ENCODE assay signal across 8 mouse cellular contexts in genomic region chr7:93079785-93080730, GRCm38 (mm10). TPM values are rescaled to one million over a fixed set of nuclear protein-coding genes. Genes with fewer than 3 reads are reported as not detected.
A peak's percentile ranks its signal among the peaks of the same experiment; 100 is the strongest.
DNase-seq lines count a peak whose midpoint lies in the region; ATAC-seq lines count a peak whose summit lies in the region.
"Had no signal": no experiment of that assay in that cellular context is flagged by ENCODE, and none has a peak within 500 bp of the region (broad histone marks: within the 10 kb centered on the region; RNA-seq: fewer than 3 reads in every experiment).

TSS of gene Fam181b (plus strand) at chr7:93079865.

- peak within 1 kb of the TSS; percentile 88 for H3K27ac ChIP-seq in embryonic facial prominence, embryonic 10.5 days (replicated peaks)
- H3K27ac ChIP-seq in limb, embryonic 11.5 days (replicated peaks; ENCODE audit: low read depth, low read length) = peak within 1 kb of the TSS; percentile 75
- H3K27ac ChIP-seq in midbrain, embryonic 11.5 days (ENCODE audit: low read depth, low read length) = peak within 1 kb of the TSS; percentile 91
- peak within 1 kb of the TSS; percentile 38 for H3K27ac ChIP-seq in stomach, embryonic 15.5 days
- H3K27ac ChIP-seq: macrophage had no signal

- peak within 1 kb of the TSS; percentile 88 for H3K9ac ChIP-seq in limb, embryonic 11.5 days (ENCODE audit: low read length)
- H3K9ac ChIP-seq in midbrain, embryonic 11.5 days (ENCODE audit: low read length) = peak within 1 kb of the TSS; percentile 97
- H3K9ac ChIP-seq in stomach, embryonic 15.5 days = peak within 1 kb of the TSS; percentile 30

- peak within 1 kb of the TSS; percentile 77 for H3K4me2 ChIP-seq in limb, embryonic 11.5 days (ENCODE audit: low read depth, severe bottlenecking)
- H3K4me2 ChIP-seq in midbrain, embryonic 11.5 days = peak within 1 kb of the TSS; percentile 54
- peak within 1 kb of the TSS; percentile 93 for H3K4me2 ChIP-seq in stomach, embryonic 15.5 days

- WGBS in embryonic facial prominence, embryonic 10.5 days = under 1% methylated on average over 96 of the region's 96 CpGs
- WGBS in limb, embryonic 11.5 days = under 1% methylated on average over 89 of the region's 96 CpGs
- WGBS in midbrain, embryonic 11.5 days = 0% methylated on average over 80 of the region's 96 CpGs
- WGBS in stomach, embryonic 15.5 days = under 1% methylated on average over 96 of the region's 96 CpGs

- peaks cover 36% of the 10 kb centered on the region for H3K27me3 ChIP-seq in embryonic facial prominence, embryonic 10.5 days (replicated peaks; ENCODE audit: low read depth, poor library complexity, severe bottlenecking)
- H3K27me3 ChIP-seq in limb, embryonic 11.5 days (ENCODE audit: control insufficient read depth, insufficient read depth, low read length) = no peaks in the 10 kb centered on the region
- no peaks in the 10 kb centered on the region for H3K27me3 ChIP-seq in midbrain, embryonic 11.5 days (ENCODE audit: control insufficient read depth, insufficient read depth, low read length)
- H3K27me3 ChIP-seq in stomach, embryonic 15.5 days (replicated peaks) = no peaks in the 10 kb centered on the region

- peaks cover 44% of the 10 kb centered on the region for H3K4me1 ChIP-seq in embryonic facial prominence, embryonic 10.5 days
- peaks cover 5% of the 10 kb centered on the region; the same call in 1 of the 2 replicates for H3K4me1 ChIP-seq in limb, embryonic 11.5 days (ENCODE audit: control insufficient read depth, insufficient read depth, low read length)
- H3K4me1 ChIP-seq in midbrain, embryonic 11.5 days (ENCODE audit: control insufficient read depth, insufficient read depth, low read length) = peaks cover 46% of the 10 kb centered on the region
- H3K4me1 ChIP-seq in stomach, embryonic 15.5 days = no peaks in the 10 kb centered on the region

- H3K4me3 ChIP-seq in embryonic facial prominence, embryonic 10.5 days = peak within 1 kb of the TSS; percentile 64
- peak within 1 kb of the TSS; percentile 85 for H3K4me3 ChIP-seq in limb, embryonic 11.5 days (ENCODE audit: low read depth, low read length)
- H3K4me3 ChIP-seq in midbrain, embryonic 11.5 days (ENCODE audit: low read depth, low read length) = peak within 1 kb of the TSS; percentile 76
- H3K4me3 ChIP-seq in stomach, embryonic 15.5 days (replicated peaks) = peak within 1 kb of the TSS; percentile 63

- peak; percentile 88 for DNase-seq in brain, adult 2 months (ENCODE audit: low read depth, low spot score)
- DNase-seq in embryonic facial prominence, embryonic 10.5 days (ENCODE audit: low spot score) = peak; percentile 92
- peak; percentile 72 to 82 for DNase-seq in heart, adult 18-20 months
- DNase-seq in kidney, adult 9 months = peak; percentile 11
- DNase-seq in limb, embryonic 11.5 days (ENCODE audit: low spot score) = peak; percentile 92
- peak; percentile 99 for DNase-seq in midbrain, embryonic 11.5 days (ENCODE audit: low spot score, missing footprints)

- no peaks in the 10 kb centered on the region for H3K36me3 ChIP-seq in embryonic facial prominence, embryonic 10.5 days (replicated peaks)
- H3K36me3 ChIP-seq in limb, embryonic 11.5 days (ENCODE audit: control insufficient read depth, insufficient read depth, low read length) = no peaks in the 10 kb centered on the region
- H3K36me3 ChIP-seq in midbrain, embryonic 11.5 days (ENCODE audit: control insufficient read depth, insufficient read depth, low read length) = no peaks in the 10 kb centered on the region
- H3K36me3 ChIP-seq in stomach, embryonic 15.5 days = no peaks in the 10 kb centered on the region

- ATAC-seq in limb, embryonic 11.5 days (ENCODE audit: insufficient number of reproducible peaks, low FRiP score, low TSS enrichment, low read depth) = peak; percentile 97
- ATAC-seq in midbrain, embryonic 11.5 days (ENCODE audit: low FRiP score) = peak; percentile 95
- peak; percentile 95 for ATAC-seq in stomach, embryonic 15.5 days (ENCODE audit: insufficient read depth, low FRiP score, low read depth)

- no peaks in the 10 kb centered on the region for H3K9me3 ChIP-seq in embryonic facial prominence, embryonic 10.5 days
- H3K9me3 ChIP-seq in limb, embryonic 11.5 days (ENCODE audit: control insufficient read depth, low read length) = no peaks in the 10 kb centered on the region
- H3K9me3 ChIP-seq in midbrain, embryonic 11.5 days (ENCODE audit: control insufficient read depth, low read length) = no peaks in the 10 kb centered on the region
- no peaks in the 10 kb centered on the region for H3K9me3 ChIP-seq in stomach, embryonic 15.5 days

RNA-seq across cellular contexts. Expression of gene Fam181b, which starts in this region (rescaled TPM):
- polyA plus RNA-seq in embryonic facial prominence, embryonic 10.5 days (2016; fragmentation: Nextera tagmentation; extraction: Ambion mirVana) = 7.2 and 11.4 TPM in 2 replicates
- total RNA-seq in heart, adult 18-20 months (2021) = 1 to 10 TPM; 2.9 to 4.1 TPM
- polyA plus RNA-seq in limb, embryonic 11.5 days (2014; fragmentation: Nextera tagmentation; extraction: Ambion mirVana) = 28.6 and 38.6 TPM in 2 replicates
- 53.7 and 66.6 TPM in 2 replicates for polyA plus RNA-seq in midbrain, embryonic 11.5 days (2014; fragmentation: Nextera tagmentation; extraction: Ambion mirVana)
- 5.9 and 6.1 TPM in 2 replicates for polyA plus RNA-seq in stomach, embryonic 15.5 days (2015; fragmentation: Nextera tagmentation; extraction: Ambion mirVana)
- polyA plus RNA-seq: macrophage had no signal

Comparison
In these comparisons a context has a peak if more than half of its experiments do, and no peak if none do; other contexts are left out.
1. Peak in every context shown above with its lines: DNase-seq, ATAC-seq, H3K4me3 ChIP-seq and H3K27ac ChIP-seq.
2. DNase-seq: peak in every context shown above with its lines; median percentile 99 in midbrain, embryonic 11.5 days; 92 in embryonic facial prominence, embryonic 10.5 days; 92 in limb, embryonic 11.5 days; 88 in brain, adult 2 months; 77 in heart, adult 18-20 months; 11 in kidney, adult 9 months.
3. H3K27ac ChIP-seq: peak in every context shown above with its lines; median percentile 91 in midbrain, embryonic 11.5 days; 88 in embryonic facial prominence, embryonic 10.5 days; 75 in limb, embryonic 11.5 days; 38 in stomach, embryonic 15.5 days.
4. H3K9ac ChIP-seq: peak in every context shown above with its lines; median percentile 97 in midbrain, embryonic 11.5 days; 88 in limb, embryonic 11.5 days; 30 in stomach, embryonic 15.5 days.